Mouse (Mus musculus) cerebellum, postnatal 14 days (tissue): ENCODE data around the gene Gm14393.
"Not testable (repeated sequence)": the region's sequence is repeated elsewhere in the genome, so short reads cannot be mapped to it uniquely, and the experiment has no call there.

Experiments used
- DNase-seq, 2 experiments: peaks; one replicate each; pipeline ENCODE4 v3.0.0; 2021; ENCODE audit warnings: mixed read lengths in 2 of 2

Gene Gm14393

DNA sequence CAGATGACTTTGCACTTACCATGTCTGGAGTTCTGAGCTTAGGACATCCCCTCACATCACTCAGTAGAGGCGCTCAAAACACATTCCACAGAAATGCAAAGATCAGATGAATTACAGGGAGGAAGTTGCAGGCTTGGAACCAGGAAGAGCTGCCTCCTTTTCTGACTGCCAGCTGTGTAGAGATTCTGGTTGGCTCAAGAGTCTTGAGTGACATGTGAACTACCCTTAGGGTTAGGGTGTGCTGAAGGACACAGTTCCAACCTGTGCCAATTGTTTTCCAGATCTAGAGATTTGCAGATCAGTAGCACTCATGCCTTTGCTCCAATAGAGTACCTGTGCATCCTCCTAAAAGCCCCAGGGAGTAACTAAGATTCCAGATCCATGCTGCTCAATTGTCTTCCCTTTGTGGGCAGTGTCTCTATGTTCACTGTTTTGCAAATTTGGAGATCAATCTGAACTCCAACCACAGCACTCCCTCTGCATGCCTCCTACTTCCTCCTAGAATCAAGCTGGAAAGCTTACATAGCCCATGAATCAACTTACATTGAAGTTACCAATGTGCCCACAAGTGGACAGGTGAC lies at the start of gene Gm14393:
Gm14393 (minus strand) TSS at position 101 of the 581 bp plus-strand sequence.
- not testable (repeated sequence) for DNase-seq

DNA sequence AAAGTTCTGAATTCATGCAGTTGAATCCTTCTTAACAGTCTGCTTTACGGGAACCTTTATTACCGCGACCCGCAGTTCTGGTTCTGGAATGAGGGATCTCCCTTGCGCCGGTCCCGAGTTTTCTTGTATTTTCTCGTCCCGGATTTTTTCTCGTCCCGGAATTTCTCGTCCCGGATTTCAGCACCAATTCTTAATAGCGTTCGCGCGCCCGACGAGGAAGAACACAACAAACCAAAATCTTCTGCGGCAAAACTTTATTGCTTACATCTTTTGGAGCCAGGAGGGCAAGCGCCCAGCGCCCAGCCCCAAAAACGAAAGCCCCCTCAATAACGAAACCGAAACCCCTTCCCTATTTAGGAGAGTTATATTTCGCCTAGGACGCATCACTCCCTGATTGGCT lies 23.3 kb downstream of the Gm14393 start:
- not testable (repeated sequence) for DNase-seq
